Mouse (Mus musculus) cerebellum, adult 18-20 months (tissue): Measurements from ENCODE around the gene Ttc30b.
"Not testable (repeated sequence)": the region's sequence is repeated elsewhere in the genome, so short reads cannot be mapped to it uniquely, and the experiment has no call there.

Experiments used
- DNase-seq, 2 experiments: peaks; one replicate each; pipeline ENCODE4 v3.0.0; 2021

Ttc30b gene

DNA sequence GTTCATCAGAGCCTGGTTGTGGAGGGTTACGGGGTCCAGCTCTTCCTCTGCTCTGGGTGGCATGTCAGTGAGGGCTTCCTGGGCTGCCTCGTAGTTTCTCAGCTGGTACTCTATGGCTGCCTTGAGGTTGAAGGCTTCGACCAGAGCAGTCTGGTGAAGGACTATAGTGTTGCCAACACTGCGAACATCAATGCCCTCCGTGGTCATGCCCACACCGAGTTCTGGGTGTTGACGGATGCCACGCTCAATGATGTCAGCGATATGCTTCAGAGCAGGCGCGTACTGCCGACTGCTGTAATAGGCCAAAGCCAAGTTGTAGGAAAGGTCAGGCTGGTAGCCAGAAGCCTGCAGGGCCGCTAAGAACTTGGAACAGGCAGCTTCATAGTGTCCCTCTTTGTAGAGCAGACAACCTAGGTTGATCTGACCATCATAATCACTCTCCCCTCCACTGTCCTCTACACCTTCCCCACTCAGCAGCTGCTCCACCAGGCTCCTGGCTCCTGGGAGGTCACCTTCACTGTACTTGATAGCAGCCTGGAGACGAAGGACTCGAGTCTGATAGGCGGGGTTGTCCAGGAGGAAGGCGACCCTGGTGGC is 767 bp downstream of the Ttc30b start:
- peak in 1 of 2 experiments; percentile 31 for DNase-seq

DNA sequence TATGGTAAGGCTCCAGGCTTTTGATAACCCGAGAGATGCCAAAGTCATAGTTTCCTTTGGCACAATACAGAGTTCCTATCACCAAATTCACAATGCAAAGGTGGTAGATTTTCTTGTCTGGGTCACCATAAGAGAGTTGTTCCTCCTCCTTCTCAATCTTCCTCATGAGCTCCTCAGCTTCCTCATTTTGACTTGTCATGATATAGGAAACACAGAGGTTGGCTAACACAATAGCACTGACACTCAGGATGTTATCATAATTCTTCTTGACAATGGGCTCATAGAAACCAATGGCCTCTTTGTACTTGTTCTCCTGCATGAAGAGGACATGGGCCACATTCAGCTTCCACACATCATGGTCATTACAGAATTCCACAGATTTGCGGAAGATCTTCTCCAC is 1.7 kb downstream of the Ttc30b start:
- not testable (repeated sequence) for DNase-seq

DNA sequence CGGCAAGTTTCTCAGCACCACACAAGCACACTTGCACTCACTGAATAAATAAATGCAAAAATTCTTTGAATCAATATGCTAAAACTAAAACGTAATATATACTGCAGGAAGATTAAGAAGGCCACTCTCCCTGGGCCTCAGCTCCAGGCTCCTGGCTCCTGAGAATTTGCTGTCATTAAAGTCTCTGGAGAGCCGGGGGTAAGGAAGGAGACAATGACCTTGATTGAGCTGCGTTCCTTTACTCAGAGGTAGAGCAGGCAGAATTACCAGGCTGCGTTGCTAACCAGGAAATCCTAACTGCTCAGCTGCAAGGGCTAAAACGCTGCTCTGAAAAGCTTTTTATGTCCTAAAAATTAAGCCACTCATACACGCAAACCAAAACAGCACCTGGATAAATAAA is 4.8 kb downstream of the Ttc30b start:
- no peak for DNase-seq

DNA sequence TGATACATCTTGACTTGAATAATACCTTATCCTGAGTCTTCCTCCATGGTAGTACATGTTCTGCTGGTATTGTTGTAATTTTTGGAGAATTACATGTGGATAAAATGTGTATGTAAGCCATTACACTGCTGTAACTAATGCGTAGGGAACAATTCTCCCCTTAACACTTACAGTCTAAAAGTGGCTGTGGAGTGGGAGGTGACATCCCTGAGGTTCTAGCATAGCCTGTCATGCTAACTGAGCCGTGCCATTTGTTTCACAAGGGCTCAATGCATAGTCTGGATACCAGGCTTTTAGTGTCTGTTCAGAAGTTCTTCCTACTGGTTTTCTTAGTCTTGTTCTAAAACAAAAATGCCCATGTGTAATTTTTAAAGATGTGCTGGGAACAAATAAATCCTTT is 7.4 kb downstream of the Ttc30b start:
- DNase-seq: no peak

DNA sequence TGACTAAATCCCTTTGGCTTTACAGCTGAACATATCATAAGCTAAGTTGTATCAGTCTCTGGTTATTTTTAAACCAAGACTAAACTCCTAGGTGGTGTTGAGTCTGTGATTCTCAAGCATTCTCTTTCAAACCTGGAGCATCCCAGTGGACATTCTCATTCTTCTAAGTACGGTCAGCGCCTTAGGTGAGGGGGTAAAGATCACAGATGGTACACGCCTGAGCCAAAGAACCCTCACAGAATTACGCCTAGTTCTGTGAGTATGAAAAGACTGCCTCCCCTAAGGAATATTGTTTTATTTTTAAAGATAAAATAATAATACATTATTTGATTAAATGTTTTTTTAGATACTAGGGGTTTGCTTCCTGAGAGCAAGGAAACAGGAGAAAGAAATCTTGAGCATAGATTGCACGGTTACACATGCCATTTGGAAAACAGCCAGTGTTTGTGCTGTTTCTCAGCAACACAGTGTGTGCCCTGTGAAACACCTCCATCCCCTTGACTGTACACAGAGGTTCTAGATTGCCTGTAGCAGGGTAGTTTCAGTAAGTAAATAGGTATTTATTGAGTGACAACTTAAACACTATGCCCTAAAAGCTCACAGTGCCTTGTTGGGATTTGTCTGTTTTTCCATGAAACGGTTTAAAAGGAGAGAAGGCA is 8.5 kb downstream of the Ttc30b start:
- DNase-seq: peak in 1 of 2 experiments; percentile 15

DNA sequence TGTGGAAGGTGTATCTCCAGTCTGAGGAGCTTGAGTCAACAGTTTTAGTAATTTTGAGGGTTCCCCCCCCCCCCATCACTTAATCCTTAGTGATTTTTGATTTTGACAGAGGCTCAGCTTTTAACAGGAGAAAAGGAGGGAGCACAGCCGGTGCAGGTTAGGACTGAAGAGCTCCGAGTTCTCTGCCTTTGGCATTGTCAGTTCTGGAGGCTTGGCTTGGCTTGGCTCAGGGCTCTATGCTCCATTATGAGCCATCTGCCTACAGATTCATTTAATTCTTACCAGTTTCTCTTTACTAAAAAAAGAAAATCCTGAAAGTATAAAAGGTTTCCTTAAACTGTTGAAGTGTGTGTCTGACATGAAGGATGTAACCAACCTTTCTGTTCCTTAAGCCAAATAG is 9.2 kb downstream of the Ttc30b start:
- DNase-seq: peak; percentile 47 to 65

DNA sequence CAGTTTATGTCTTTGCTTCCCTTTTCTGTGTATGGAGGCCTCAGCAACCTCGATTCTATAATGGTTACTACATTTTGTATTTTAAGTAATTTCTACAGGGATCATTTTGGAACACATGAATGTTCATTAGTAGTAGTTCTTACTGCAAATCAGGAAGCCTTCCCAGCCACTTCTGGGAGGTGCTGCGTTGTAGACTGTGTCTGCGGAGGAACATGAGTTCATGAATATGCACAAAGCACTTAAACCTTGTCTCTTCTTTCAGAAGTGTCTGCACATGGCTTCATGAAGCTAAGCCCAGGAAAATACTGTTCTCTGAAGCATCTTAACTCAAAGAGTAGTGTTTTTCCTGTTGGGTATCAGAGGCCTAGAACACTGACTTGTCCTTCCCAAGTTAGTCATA is 10.4 kb downstream of the Ttc30b start:
- DNase-seq: no peak

- DNase-seq: no peak
Measured at GRCm38 (mm10) chr2:75926061-75926460, 12.3 kb downstream of the Ttc30b start.

DNA sequence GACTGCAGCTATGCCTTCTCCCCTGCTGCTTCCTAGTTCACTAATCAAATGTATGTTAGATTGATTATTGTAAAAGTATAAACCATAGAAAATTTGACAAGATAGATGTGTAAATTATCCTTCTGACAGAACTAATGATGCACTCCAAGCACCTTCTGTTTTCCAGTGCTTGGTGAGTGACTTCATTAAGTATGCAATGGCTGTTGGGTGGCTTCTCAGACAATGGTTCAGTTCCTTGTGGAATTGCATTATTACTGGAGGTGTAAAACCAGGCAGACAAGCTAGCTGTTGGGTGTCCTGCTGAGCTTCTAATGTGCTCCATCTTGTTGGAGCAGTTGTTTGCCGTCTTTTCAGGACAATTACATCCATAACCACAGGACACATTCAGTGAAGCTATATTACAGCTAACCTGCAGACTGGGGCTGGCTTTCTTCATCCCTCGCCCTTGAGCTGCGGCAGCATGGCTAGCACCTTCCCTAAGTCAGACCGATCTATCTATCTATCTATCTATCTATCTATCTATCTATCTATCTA is 14.5 kb downstream of the Ttc30b start:
- DNase-seq: no peak

DNA sequence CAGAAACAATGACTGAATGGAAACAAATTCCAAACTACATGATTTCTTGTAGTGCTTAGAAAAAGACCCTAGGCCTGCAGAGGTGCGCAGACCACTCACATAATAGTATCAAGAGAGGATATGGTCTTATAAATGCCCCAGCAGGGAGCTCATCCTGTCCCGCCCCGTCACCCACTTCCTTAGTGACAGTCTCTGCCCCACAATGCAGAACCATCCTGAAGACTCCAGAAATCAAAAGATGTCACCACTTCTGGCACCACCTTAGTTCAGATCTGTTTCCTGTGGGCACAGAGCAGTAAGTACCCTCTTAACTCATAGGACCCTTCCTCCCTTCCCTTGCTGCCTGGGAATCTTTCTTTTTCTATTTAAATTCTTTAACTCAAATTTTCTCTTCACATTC is 23.3 kb downstream of the Ttc30b start:
- no peak for DNase-seq

DNA sequence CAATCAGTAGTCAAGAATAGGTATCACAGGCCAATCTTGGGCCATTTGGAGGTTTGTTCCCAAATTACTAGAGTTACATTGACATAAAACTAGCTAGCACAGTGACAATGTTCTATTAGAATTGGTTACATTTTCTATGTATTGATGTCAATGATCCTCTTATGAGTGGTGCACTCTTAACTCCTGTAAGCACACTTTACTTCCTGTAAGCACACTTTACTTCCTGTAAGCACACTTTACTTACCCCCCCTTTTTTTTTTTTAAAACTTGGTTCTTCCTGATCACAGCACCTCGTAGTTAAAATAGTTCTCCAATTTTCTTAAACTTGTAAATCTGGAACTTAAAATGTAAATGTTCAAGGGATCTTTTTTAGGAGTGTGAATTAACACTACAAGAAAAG is 31.2 kb downstream of the Ttc30b start:
- DNase-seq: no peak

DNA sequence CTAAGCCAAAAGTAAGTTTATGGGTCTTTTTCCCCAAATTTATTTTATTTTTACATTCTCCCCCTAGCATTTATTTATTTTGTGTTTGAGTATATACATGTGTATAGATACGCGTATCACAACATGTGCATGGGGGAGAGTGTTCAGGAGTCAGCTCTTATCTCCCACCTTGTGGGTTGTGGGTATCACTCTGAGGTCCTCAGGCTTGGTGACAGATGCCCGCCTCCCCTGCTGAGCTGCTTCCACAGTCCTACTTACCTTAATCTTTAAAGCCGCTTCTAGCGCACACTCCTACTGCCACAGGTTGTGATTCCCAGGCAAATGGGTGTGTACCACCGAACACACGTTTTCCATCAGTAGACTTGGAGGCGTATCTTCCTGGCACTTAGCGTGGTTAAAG is 36.5 kb downstream of the Ttc30b start:
- DNase-seq: no peak

DNA sequence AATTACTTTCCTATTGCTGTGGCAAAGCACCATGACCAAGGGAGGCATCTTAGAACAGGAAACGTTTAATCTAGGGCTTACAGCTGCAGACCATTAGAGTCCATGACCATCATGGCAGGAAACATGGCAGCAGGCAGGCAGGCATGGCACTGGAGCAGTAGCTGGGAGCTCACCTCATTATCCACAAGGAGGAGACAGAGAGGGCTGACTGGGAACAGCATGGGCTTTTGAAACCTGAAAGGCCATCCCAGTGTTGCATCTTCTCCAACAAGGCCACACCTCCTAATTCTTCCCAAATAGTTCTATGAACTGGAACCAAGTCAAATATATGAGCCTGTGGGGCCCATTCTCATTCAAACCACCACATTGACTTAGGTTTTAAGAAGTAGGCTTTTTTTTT is 38.1 kb downstream of the Ttc30b start:
- no peak for DNase-seq

GRCm38 (mm10) chr2:75895711-75896110 is 42.7 kb downstream of the Ttc30b start:
- no peak for DNase-seq

GRCm38 (mm10) chr2:75891981-75892380 is 46.4 kb downstream of the Ttc30b start:
- no peak for DNase-seq
